Mouse (Mus musculus) liver, adult 2 months (tissue): ENCODE measurements around the gene Atf7ip2. TPM values are rescaled to one million over a fixed set of nuclear protein-coding genes. Genes with fewer than 3 reads are reported as not detected.
"Not testable (repeated sequence)": the region's sequence is repeated elsewhere in the genome, so short reads cannot be mapped to it uniquely, and the experiment has no call there.

Experiments
- DNase-seq: peaks from one replicate; pipeline ENCODE4 v3.0.0-alpha.2; 2011; ENCODE audit warnings: low read depth, low spot score; ENCODE audit errors: extremely low read depth
- H3K27ac ChIP-seq: fragments of 200-500 bp; replicated peaks from 2 replicates; pipeline ENCODE4 v1.5.1; 2012; ENCODE audit warnings: low read depth, mild to moderate bottlenecking, control low read depth, inconsistent platforms, low read length; ENCODE audit not compliant: insufficient read depth
- H3K27me3 ChIP-seq: fragments of 200-500 bp; 2 replicates; pipeline ENCODE4 v1.6.1; 2012; ENCODE audit warnings: mild to moderate bottlenecking, moderate library complexity, low read length, inconsistent platforms; ENCODE audit not compliant: control insufficient read depth, insufficient read depth
- H3K36me3 ChIP-seq: fragments of 200-500 bp; 2 replicates; pipeline ENCODE4 v1.6.1; 2012; ENCODE audit warnings: low read length, inconsistent platforms; ENCODE audit not compliant: control insufficient read depth, insufficient read depth
- H3K4me1 ChIP-seq: fragments of 200-500 bp; 2 replicates; pipeline ENCODE4 v1.6.1; 2011; ENCODE audit warnings: low read length; ENCODE audit not compliant: control insufficient read depth, insufficient read depth
- H3K4me3 ChIP-seq: fragments of 200-500 bp; 2 replicates; pipeline ENCODE4 v1.5.1; 2011; ENCODE audit warnings: low read depth, mild to moderate bottlenecking, control low read depth, low read length, moderate library complexity; ENCODE audit not compliant: insufficient read depth
- H3K79me2 ChIP-seq: fragments of 200-500 bp; 2 replicates; pipeline ENCODE4 v1.6.1; 2012; ENCODE audit warnings: inconsistent platforms, mild to moderate bottlenecking, low read length, moderate library complexity; ENCODE audit not compliant: control insufficient read depth, insufficient read depth
- H3K9ac ChIP-seq: fragments of 200-500 bp; 2 replicates; pipeline ENCODE4 v1.6.1; 2012; ENCODE audit warnings: low read depth, mild to moderate bottlenecking, control low read depth, inconsistent platforms, low read length
- CTCF ChIP-seq: fragments of 200-500 bp; IDR thresholded peaks from 2 replicates; pipeline ENCODE4 v1.5.1; 2011; ENCODE audit warnings: low read depth, low read length, control low read depth
- POLR2A ChIP-seq: fragments of 200-500 bp; IDR thresholded peaks from 2 replicates; pipeline ENCODE4 v1.6.1; 2011; ENCODE audit warnings: low read length, control low read depth; ENCODE audit not compliant: insufficient read depth; ENCODE audit errors: extremely low read depth
- WGBS: fragments of 180-500 bp; shearing (Covaris S2); methylation state at CpG from one replicate; pipeline ENCODE4 v1.1.7; 2018; 5-methylcytosine and 5-hydroxymethylcytosine counted together
- polyA plus RNA-seq: library from polyadenylated mRNA; depleted of rRNA; stranded (reverse); fragments of >200 nt; gene quantifications from 2 replicates; pipeline ENCODE4 v1.2.3, GENCODE M21; 2012
- total RNA-seq: library from RNA; depleted of rRNA; stranded (reverse); fragments of >200 nt; gene quantifications from 2 replicates; pipeline ENCODE4 v1.2.3, GENCODE M21; 2014

Atf7ip2 gene
- total and polyA plus RNA-seq, 2 experiments = 0.09 TPM; not detected in 1

- Histone ChIP-seq H3K79me2 (no peaks in the 10 kb centered on the region), H3K27ac (no peak overlapping the region), H3K27me3 (no peaks in the 10 kb centered on the region), H3K4me3 (no peak overlapping the region), H3K9ac (no peak overlapping the region), H3K36me3 (no peaks in the 10 kb centered on the region), H3K4me1 (no peaks in the 10 kb centered on the region)
- WGBS = 83% methylated on average over 3 of the region's 3 CpGs
- no peak for DNase-seq
- TF ChIP-seq POLR2A (no peak), CTCF (no peak)
These were observed 20.2 kb upstream of the Atf7ip2 start for GRCm38 (mm10) chr16:10172179-10172820.

- H3K79me2 ChIP-seq, H3K27me3 ChIP-seq, H3K4me3 ChIP-seq, H3K4me1 ChIP-seq, H3K9ac ChIP-seq, DNase-seq, H3K27ac ChIP-seq, H3K36me3 ChIP-seq: not testable (repeated sequence)
- WGBS = 96% methylated on average over 10 of the region's 10 CpGs
These were observed 5.1 kb upstream of the Atf7ip2 start for GRCm38 (mm10) chr16:10187461-10187860.

- Histone ChIP-seq H3K4me3 (no peak overlapping the region), H3K9ac (no peak overlapping the region), H3K79me2 (no peaks in the 10 kb centered on the region), H3K27ac (no peak overlapping the region), H3K27me3 (no peaks in the 10 kb centered on the region), H3K36me3 (no peaks in the 10 kb centered on the region), H3K4me1 (no peaks in the 10 kb centered on the region)
- TF ChIP-seq POLR2A = no peak
- TF ChIP-seq CTCF = no peak
- WGBS = 83% methylated on average over 1 of the region's 1 CpGs
- no peak for DNase-seq
These were observed 16.3 kb downstream of the Atf7ip2 start for GRCm38 (mm10) chr16:10208777-10209176.

GRCm38 (mm10) chr16:10216366-10216765, 23.9 kb downstream of the Atf7ip2 start:
- not testable (repeated sequence) for H3K27me3 ChIP-seq, H3K27ac ChIP-seq, H3K4me3 ChIP-seq, DNase-seq, H3K4me1 ChIP-seq, H3K79me2 ChIP-seq, H3K36me3 ChIP-seq, H3K9ac ChIP-seq
- WGBS = 94% methylated on average over 1 of the region's 1 CpGs

- DNase-seq, H3K4me1 ChIP-seq, H3K27ac ChIP-seq, H3K79me2 ChIP-seq, H3K4me3 ChIP-seq, H3K27me3 ChIP-seq, H3K36me3 ChIP-seq, H3K9ac ChIP-seq: not testable (repeated sequence)
- 91% methylated on average over 2 of the region's 2 CpGs for WGBS
These were observed 24.5 kb downstream of the Atf7ip2 start for GRCm38 (mm10) chr16:10217020-10217419.

GRCm38 (mm10) chr16:10227361-10227760, 34.8 kb downstream of the Atf7ip2 start:
- Histone ChIP-seq H3K79me2 (no peaks in the 10 kb centered on the region), H3K4me3 (no peak overlapping the region), H3K27me3 (no peaks in the 10 kb centered on the region), H3K9ac (no peak overlapping the region), H3K27ac (no peak overlapping the region), H3K36me3 (no peaks in the 10 kb centered on the region), H3K4me1 (no peaks in the 10 kb centered on the region)
- no peak for DNase-seq
- 66% methylated on average over 2 of the region's 2 CpGs for WGBS
- TF ChIP-seq POLR2A (no peak), CTCF (no peak)
